Mouse (Mus musculus) E14TG2a.4 (cell line): ENCODE measurements around the gene Stpg3.

Experiments used
- CTCF ChIP-seq: conservative IDR thresholded peaks from 2 replicates; pipeline ENCODE4 v1.5.1; 2014; ENCODE audit warnings: low read length
- NANOG ChIP-seq: IDR thresholded peaks from 2 replicates; pipeline ENCODE4 v1.6.1; 2014; ENCODE audit warnings: borderline replicate concordance, low read length, mixed read lengths
- POU5F1 ChIP-seq: IDR thresholded peaks from 2 replicates; pipeline ENCODE4 v1.6.1; 2014; ENCODE audit warnings: low read length, borderline replicate concordance

- TF ChIP-seq CTCF = no peak
- TF ChIP-seq POU5F1 = no peak
- TF ChIP-seq NANOG = no peak
Observed at GRCm38 (mm10) chr2:25172629-25173028, 41.8 kb downstream of the Stpg3 start.
